Mouse (Mus musculus) ES-CJ7 (cell line): ENCODE measurements around the gene Tprn.
A peak's percentile ranks its signal among the peaks of the same experiment; 100 is the strongest.

Experiments used
- DNase-seq: peaks from one replicate; pipeline ENCODE4 v3.0.0; 2011; ENCODE audit warnings: low read depth, low spot score

The Tprn gene

DNA sequence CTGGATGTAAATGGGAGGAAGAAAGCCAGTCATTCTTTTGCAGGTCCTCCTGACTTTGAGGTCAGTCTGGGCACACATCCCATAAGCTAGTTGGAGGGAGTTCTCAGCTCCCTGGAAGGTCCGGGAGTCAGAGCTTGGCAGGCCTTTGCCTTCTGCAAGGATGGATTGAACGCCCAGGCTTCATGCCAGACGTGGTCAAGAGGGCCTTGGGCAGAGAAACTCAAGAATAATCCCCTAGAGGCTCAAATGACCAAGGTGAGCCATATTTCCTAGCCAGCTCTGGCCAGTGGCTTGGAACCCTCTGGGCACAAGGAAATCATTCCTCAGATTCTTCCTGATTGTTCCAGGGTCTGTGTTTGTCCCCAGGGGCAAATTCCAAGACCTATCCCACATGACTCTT lies 2.4 kb downstream of the Tprn start:
- no peak for DNase-seq

DNA sequence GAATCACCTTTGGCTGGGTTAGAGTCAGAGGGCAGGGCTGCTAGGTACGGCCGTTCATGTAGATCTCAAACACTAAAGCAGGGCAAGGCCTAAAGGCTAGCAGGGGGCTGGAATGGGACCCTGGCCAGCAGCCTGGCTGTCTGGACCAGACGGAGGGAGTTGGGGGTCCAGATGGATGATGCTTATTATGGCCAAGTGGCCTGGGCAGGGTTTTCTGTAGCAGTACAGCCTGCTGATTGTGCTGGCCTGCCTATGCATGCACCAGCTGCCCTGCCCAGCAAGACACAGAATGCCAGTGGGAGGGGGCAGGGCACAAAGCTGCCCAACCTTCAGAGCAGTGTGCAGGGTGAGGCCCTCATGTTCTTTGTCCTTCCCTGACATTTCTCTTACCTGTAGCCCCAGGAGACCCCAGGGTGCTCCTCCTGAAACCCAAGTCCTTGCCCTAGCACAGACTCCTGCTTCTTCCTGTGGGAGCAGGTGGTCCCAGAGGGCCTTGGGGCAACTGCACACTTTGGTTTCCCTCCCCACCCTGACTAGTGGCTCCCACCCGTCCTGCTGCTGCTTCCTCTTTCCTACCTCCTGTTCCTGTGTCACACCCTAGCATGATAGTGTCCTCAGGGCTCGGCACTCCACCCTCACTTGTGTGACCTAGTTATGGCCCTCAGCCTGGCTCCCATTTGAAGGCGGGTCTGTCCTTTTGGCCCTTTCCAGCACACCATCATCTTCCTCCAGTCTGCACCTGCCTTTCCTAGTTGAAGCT lies 3.7 kb downstream of the Tprn start:
- peak; percentile 54 for DNase-seq

DNA sequence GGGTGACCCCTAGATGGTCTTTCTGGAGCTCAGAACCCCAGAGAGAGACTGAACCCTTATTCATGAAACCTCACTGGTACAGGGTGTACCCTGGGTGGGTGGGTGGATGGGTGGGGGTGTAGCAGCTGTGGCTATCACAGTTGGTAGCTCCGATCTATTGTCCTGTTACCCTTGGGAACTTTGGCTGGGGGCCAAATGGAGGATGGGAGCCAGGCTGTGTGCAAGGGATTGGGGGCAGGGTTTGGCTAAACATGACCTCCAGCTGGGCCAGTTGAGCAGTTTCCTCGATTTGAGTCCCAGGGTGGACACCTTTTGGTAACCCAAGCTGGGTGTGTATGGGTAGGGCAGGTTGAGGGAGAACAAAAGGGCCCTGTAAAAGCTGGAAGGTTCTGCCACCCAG lies 4.3 kb downstream of the Tprn start:
- DNase-seq: peak; percentile 61

DNA sequence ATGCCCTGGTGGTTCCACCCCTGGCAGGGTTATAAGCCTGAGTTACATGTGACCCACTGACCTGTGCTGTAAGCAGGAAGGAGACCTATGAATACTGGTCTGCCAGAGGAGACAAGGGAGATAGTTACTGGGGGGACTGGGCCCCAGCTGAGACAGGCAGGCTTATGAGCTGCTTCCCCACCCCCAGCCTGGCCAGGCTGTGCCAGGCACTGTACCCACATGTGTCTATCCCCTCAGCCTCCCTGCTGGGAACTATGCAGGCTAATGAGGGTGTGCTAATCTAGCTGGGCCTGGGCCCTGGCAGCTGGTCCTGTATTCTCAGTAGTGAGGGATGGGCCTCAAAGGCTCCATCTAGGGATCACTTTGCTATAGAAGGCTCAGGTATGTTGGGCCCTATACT lies 4.8 kb downstream of the Tprn start:
- no peak for DNase-seq

DNA sequence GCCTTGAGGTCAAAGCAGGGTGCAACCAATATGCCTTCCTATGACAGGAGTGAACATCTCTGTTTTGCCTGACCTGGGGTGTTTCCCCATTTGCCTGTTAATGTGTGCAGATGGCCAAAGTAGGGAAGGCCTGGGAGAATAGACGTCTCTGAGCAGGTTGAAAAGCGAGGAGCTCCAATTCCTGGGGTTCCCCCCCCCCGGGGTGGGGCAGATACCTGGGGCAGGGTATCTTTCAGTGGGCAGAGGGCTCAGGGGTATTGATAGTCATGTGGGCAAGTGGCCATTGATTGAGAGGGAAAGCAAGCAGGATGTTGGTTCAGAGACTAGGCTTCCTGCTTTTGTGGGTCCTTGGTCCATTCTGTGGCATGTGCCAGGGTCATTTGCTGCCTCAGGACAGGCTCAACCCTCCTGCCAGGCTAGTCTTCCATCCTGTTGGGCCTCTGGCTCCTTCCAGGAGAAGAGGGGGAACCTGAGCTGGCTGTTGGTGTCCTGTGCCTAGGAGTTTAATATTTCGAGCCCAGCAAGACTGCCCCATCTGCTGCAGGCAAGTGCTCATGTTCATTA lies 5.4 kb downstream of the Tprn start:
- no peak for DNase-seq

DNA sequence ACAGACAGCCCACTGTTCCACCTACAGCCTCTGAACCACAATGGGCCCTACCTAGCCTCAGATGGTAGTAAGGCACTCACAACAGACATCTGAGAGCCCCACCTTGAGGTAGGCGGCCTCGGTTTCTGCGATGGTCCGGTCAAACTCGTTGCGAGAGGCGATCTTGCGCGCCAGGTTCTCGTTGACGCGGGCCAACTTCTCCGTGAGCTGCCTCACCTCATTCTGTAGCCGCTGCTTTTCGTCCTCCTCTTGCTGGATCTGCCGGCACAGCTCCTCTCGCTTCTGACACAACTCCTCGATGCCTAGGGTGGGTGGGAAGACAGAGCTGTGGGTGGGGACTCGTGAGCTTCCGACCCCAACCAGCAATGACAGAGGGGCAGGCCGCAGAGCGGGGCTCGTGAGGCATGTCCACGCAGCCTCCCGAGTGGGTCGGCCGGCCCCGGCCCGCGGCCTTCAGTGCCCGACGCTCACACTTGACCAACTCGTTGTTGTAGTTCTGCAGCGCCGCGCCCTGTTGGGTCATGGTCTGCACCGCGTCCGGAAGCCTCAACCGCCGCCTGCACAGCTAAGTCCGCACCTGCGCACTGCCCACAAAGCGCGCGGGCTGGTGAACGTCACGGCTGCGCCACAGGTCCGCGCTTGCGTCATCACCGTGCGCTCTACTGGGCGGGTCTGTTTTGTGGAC lies 9.6 kb downstream of the Tprn start, which contains the start of the genes Ssna1 and Anapc2:
TSS of gene Ssna1 (minus strand) at position 612 of the 685 bp plus-strand sequence.
TSS of gene Anapc2 (plus strand) at position 652 of the 685 bp plus-strand sequence.
- DNase-seq: peak; percentile 98

DNA sequence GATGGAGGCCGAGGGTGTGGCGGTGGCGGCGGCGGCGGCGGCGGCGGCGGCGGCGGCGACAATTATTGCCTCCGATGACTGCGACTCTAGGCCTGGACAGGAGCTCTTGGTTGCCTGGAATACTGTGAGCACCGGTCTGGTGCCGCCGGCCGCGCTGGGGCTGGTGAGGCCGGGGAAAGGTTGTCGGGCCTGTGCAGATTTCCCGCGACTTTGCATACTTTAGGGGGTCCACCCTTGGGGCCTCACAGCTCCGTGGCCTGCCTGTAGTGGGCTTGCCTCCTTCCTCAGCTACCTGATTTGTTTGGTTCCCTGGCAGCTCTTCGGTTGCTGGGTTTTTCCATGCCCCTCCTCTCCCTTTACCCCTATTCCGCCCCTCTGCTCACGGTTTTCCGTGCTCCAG lies 10.1 kb downstream of the Tprn start:
- no peak for DNase-seq

DNA sequence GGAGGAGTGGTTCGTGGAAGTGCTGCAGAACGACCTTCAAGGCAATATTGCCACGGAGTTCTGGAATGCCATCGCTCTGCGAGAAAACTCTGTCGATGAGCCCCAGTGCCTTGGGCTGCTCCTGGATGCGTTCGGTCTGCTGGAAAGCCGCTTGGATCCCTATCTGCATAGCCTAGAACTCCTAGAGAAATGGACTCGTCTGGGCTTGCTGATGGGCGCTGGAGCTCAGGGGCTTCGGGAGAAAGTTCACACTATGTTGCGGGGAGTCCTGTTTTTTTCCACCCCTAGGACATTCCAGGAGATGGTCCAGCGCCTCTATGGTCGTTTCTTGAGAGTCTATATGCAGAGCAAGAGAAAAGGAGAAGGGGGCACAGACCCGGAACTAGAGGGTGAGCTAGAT lies 10.6 kb downstream of the Tprn start:
- no peak for DNase-seq

DNA sequence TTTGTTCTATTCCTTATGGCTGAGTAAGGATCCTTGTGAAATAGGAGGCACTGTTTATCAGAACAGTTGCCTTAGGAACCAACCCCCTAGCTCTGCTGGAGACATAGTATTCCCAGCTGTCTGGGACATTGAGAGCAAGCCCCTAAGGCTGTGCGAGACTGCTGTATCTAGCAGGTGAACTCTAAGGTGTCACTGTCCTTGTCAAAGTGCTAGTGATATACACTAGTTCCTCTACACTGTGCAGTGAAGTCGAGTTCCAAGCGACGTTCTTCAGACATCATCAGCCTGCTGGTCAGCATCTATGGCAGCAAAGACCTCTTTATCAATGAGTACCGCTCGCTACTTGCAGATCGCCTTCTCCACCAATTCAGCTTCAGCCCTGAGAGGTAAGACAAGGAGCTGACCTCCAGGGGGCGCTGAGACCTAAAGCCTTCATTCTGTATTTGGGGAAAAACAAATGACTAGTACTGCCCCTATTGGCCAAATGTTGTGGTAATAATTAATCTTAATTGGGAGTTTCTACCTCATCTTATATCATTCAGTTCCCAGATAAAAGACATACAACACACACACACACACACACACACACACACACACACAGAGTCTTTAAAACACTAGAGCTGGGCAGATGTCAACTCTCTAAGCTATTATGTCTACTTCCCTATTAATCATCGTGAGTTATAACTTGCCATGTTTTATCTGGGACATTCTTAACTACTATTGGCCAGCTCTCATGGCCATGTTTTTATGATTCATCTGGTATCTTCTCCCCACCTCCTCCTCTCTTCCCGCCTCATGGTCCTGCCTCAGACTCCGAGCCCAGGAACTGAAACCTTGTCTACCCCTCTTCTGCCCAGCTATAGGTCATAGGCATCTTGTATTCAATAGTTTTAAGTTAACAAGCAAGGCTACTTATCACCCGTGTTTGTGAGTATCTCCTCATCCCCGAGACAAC lies 16.8 kb downstream of the Tprn start:
- DNase-seq: peak; percentile 93

DNA sequence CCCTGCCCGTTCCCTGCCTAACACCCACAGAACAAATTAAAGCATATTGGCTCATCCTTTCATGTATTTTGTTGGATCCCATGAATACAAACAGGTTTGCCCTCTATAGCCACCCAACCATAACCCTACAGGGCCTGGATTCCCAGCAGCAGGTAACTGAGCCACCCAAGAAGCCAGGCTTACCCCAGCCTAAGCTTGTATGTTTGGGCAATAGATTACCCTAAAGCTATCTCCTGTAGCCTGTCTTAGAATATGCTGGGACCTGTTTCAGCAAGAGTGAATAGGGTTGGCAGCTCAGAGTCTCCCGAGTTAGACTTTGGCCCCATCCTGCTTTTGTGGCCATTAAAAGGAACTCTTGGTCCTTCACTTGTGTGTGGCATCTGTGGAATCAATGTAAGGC lies 23.1 kb downstream of the Tprn start:
- no peak for DNase-seq

DNA sequence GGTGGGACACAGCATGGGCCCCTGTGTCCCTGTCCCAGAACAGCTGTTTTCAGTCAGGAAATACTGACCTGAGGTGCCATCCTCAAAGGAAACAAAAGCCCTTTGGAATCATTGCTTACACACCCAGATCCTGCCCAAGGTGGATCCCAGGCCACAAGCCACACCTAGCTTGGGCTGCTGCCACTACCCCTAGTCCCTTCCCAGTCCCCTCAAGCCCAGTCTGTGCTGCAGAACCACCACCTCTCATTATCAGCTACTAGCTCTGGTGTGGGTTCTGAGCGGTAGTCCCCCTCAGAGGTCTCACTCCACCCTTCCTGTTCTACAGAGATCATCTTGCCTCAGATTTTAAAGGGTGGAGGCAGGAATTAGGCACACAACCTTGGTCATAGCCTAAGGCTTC lies 23.9 kb downstream of the Tprn start:
- no peak for DNase-seq

DNA sequence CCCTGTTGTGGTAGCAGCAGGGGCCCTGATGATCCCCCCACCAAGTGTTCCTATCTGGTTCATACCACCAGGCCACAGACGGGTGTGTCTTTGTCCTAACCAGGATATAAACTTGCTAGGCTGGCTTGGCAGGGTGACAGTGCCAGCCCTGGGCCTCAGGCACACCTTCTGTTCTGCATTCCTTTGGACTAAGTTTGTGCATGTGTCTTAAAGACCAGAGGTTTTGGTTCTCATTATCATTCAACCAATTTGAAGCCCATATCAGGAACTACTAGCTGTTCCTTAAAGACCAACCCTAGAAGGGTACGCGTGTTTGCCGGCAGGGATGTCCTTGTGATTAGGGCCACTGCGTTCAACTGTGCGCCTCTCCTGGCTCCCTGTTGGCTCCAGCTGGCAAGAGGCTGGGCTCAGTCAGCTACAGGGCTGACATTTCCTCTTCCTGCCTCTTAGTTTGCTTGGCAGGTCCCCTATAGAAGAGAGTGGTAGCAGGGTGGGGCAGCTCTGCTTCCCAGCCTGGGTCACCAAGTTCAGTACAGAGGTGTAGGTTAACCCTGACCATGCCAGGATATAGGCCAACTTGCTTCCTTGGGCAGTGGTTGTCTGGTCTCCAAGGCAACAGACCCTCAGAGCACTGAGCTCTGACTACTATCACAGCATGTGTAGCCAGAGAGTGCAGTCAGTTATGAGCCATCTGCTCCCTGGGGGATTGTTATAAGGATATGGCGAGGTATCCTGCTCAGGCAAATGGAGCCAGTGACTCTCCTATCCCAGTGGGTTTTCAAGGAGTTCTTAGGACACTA lies 24.6 kb downstream of the Tprn start:
- DNase-seq: no peak

DNA sequence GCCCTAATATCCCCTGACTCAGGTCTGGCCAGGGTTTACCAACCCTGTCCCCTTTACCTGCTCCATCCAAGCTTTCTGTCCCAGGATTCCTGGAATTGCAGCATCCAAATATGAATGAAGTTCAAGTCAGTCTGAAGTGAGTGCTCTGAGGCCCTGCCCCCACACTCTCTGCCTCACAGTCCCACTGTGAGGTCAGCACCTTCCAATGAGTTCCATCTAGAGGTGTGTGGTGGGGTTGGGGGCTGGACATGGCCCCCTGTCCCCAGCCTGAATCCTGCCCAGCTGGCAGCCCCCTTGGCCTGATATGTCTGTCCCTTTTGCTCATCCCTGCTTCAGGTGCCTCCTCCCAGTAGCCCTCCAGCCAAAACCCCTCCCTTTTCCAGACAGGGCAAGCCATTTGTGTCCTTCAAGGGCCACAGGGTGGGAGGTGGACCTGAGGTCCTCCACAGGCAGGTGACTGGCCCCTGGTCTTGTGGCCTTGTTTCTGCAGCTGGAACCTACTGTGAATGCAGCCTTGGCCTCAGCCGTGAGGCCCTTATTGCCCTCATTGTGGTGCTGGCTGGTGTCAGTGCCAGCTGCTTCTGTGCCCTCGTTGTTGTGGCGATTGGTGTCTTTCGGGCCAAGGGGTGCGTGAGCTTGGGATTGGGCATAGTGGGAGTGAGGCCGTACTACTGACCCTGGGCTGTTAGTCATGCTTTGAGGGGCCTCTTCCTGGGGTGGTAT lies 25.7 kb downstream of the Tprn start, which contains the start of gene Tmem210:
TSS of gene Tmem210 (plus strand) at position 219 of the 723 bp plus-strand sequence.
- DNase-seq: no peak

DNA sequence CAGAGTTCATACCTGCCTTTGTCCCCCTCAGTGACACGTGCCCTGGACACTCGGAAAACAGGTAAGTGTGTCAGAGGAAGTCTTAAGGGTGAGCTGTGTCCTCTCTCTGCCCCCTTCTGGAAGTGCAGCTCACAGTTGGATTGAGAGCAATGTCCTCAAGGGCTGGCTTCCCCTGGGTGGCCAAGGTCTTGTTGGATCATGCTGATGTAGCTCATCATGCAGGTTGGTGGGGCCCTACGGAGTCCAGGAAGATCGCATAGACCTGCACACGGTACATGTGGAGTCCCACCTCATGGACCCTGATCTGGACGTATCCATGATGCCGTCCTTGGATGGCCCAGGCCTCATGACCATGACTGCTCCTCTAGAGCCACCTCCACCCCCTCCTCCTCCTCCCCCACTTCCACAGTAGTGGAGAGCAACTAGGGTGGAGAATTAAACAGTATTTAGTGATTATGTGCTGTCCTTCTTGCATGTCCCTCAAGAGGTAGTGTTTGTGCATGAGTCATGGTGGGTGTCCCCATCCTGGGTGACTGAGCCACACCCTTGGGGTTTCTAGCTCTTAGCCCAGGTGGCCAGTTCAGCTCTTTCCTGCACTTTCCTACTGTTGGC lies 26.4 kb downstream of the Tprn start:
- DNase-seq: no peak

DNA sequence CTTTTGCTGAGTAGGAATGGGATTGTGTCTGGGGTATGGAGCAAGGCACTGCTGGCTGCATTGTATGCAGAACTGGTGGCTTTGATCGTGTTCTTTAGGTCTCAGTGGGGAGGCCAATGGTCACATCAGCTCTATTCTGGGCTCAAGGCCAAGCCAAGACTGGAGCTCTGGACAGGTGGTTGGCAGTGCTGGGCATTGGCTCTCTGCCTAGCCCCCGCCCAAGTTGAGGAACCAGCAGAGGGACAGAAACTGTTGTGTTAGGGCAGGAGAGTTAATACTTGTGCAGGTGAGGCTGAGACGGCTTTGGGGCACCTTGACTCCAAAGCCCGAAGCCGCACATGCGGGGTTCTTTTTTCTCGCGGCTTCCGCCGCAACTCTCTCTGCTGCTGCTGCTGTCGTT lies 27.2 kb downstream of the Tprn start, which contains the start of gene Lrrc26:
TSS of gene Lrrc26 (plus strand) at position 265 of the 400 bp plus-strand sequence.
- DNase-seq: no peak

DNA sequence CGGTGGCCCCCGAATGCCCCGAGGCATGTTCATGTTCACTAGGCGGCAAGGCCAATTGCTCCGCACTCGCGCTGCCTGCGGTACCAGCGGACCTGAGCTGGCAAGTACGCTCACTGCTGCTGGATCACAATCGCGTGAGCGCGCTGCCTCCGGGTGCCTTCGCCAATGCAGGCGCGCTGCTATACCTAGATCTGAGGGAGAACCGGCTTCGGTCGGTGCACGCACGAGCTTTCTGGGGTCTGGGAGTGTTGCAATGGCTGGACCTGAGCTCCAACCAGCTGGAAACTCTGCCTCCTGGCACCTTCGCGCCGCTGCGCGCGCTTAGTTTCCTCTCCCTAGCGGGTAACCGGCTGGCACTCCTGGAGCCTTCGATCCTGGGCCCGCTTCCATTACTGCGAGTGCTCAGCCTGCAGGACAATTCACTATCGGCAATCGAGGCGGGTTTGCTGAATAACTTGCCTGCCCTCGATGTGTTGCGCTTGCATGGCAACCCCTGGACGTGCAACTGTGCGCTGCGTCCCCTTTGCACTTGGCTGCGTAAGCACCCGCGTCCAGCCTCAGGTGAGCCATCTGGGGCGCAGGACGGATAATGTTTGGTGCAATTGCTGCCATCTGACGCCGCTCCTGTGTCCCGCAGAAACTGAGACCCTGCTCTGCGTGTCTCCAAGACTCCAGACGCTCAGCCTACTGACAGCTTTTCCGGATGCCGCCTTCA lies 27.8 kb downstream of the Tprn start:
- peak; percentile 44 for DNase-seq

DNA sequence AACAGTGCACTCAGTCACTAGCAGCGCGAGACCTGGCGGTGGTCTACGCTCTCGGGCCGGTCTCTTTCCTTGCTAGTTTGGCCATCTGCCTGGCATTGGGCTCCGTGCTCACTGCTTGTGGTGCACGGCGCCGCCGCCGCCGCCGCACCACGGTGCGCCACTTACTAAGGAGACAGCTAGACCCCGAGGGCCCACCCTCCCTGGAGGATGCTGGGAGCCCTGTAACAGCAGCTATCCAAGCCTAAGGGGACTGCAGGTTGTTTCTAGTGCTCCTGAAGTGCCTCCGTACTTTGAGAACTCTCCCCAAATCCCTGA lies 28.4 kb downstream of the Tprn start:
- DNase-seq: peak; percentile 35

DNA sequence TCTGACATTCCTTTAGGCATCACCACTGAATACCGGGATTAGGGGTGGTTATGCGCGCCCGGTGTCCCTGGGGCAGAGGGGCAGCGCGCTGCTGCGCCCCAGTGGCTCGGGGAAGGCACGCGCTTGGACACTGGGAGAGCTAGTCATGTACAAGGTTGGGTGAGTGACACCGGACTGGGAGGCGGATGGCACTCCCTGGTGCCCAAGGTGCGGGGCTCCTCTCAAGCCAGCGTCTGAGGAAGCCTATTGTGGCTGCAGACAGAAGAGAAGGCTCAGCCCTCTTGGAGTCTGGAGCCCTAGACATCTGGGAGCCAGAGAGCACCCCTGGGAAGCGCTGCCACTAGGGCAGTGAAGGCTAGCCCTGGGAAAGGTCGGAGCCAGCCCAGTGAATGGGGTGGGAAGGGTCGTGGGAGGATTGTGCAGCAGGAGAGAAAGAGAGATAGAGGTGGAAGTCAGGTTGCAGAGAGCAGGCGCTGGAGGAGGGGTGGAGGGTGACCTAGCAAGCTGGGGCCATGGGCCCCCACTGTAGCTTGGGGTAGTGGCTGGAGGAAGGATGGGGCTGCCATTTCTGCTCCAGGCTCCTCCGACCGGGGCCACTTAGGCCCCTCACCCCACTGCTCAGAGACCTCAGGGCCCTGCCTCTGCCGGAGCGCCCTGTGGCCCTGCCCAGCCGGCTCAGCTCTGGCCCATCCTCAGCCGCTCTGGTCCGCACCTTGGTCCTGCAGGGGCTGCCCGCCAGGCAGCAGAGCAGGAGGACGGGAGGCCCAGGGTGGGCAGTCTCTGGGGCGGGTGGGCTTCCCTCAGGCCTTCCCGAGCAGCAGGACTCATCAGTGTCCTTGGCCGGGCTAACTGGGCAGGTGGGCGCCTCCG lies 29.0 kb downstream of the Tprn start:
- no peak for DNase-seq
